Mouse (Mus musculus) forebrain, embryonic 12.5 days (tissue): ENCODE results near the gene Nectin1. TPM values are rescaled to one million over a fixed set of nuclear protein-coding genes. Genes with fewer than 3 reads are reported as not detected.

ENCODE experiments used
- ATAC-seq: fragments of 200-750 bp; cut with Nextera tagmentation; 2 replicates; pipeline ENCODE4 v1.8.0; 2017; ENCODE audit warnings: moderate TSS enrichment; ENCODE audit not compliant: low FRiP score
- H3K27ac ChIP-seq: fragments of 300-500 bp; sonication (generic); 2 replicates; pipeline ENCODE4 v1.5.1; 2016; ENCODE audit warnings: mild to moderate bottlenecking
- H3K27me3 ChIP-seq: fragments of 300-500 bp; sonication (generic); 2 replicates; pipeline ENCODE4 v1.6.1; 2016; ENCODE audit warnings: mild to moderate bottlenecking
- H3K36me3 ChIP-seq: fragments of 300-500 bp; sonication (generic); replicated peaks from 2 replicates; pipeline ENCODE4 v1.6.1; 2016; ENCODE audit warnings: mild to moderate bottlenecking
- H3K4me1 ChIP-seq: fragments of 300-500 bp; sonication (generic); 2 replicates; pipeline ENCODE4 v1.6.1; 2016
- H3K4me2 ChIP-seq: fragments of 300-500 bp; sonication (generic); 2 replicates; pipeline ENCODE4 v1.6.1; 2016; ENCODE audit warnings: mild to moderate bottlenecking, moderate library complexity
- H3K4me3 ChIP-seq: fragments of 300-500 bp; sonication (generic); replicated peaks from 2 replicates; pipeline ENCODE4 v1.5.1; 2016; ENCODE audit warnings: mild to moderate bottlenecking
- H3K9ac ChIP-seq: fragments of 300-500 bp; sonication (generic); 2 replicates; pipeline ENCODE4 v1.6.1; 2016; ENCODE audit warnings: mild to moderate bottlenecking
- H3K9me3 ChIP-seq: fragments of 300-500 bp; sonication (generic); 2 replicates; pipeline ENCODE4 v1.6.1; 2016
- WGBS: fragments of 180-500 bp; shearing (Covaris S2); methylation state at CpG from one replicate; pipeline ENCODE4 v1.1.7; 2016; 5-methylcytosine and 5-hydroxymethylcytosine counted together
- polyA plus RNA-seq: library from polyadenylated mRNA; unstranded; fragments of >200 nt; fragmentation: Nextera tagmentation; extraction: Ambion mirVana; gene quantifications from 2 replicates; pipeline ENCODE4 v1.2.1, GENCODE M21; 2016

Gene Nectin1
- polyA plus RNA-seq, 1 experiment from 2014 or later = 11.4 TPM

- peak overlapping the region; percentile 98 for H3K27ac ChIP-seq
- no peaks in the 10 kb centered on the region for H3K36me3 ChIP-seq
- peak overlapping the region; percentile 88 for H3K4me2 ChIP-seq
- H3K9ac ChIP-seq = peak overlapping the region; percentile 98
- WGBS = under 1% methylated on average over 27 of the region's 27 CpGs
- H3K27me3 ChIP-seq = peaks cover 10% of the 10 kb centered on the region
- no peaks in the 10 kb centered on the region for H3K9me3 ChIP-seq
- H3K4me1 ChIP-seq = peaks cover 54% of the 10 kb centered on the region
- H3K4me3 ChIP-seq = peak overlapping the region; percentile 90
- no peak for ATAC-seq
Observed at GRCm38 (mm10) chr9:43742902-43743646, 710 bp upstream of the Nectin1 start.

DNA sequence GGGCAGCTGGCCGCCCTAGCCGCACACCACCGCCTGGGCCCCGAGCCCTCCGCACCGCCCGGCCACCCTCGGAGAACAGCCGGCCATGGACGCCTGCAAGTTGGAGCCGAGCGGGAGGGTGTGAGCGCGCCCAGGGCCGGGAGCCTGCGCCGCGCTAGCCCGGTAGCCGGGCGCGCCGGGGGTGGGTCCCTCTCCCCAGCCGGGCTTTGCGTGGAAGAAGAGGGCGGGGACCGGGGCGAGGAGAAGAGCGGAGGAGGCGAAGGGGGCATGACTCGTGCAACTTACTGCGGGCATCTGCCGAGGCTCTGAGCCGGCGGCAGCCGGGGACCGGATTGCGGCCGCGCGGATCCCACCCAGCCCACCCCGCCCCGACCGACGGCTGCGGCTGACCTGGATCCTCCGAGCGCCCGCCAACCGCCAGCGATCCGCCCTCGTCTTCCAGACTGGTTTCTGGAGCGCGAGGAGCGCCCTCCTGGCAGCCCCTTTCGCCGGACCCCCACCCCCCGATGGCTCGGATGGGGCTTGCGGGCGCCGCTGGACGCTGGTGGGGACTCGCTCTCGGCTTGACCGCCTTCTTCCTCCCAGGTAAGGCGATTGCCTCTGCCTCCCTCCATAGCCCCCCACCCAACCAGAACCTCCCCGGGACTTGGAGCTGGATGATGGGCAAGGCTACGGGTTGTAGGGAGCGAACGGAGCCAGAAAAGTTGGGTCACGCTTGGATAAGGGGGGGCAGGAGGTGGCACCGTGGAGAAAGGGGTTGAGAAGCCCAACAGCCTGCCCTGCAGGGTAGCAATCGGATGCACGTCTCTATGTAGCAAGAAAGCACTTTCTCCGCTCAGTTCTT is 576 bp downstream of the Nectin1 start:
- Histone ChIP-seq H3K4me2 (peak overlapping the region; percentile 88), H3K27ac (peak overlapping the region; percentile 98), H3K36me3 (no peaks in the 10 kb centered on the region), H3K27me3 (peaks cover 10% of the 10 kb centered on the region), H3K4me3 (peak overlapping the region; percentile 90), H3K4me1 (peaks cover 53% of the 10 kb centered on the region), H3K9me3 (no peaks in the 10 kb centered on the region), H3K9ac (peak overlapping the region; percentile 98)
- under 1% methylated on average over 70 of the region's 77 CpGs for WGBS
- peak; percentile 67 for ATAC-seq

DNA sequence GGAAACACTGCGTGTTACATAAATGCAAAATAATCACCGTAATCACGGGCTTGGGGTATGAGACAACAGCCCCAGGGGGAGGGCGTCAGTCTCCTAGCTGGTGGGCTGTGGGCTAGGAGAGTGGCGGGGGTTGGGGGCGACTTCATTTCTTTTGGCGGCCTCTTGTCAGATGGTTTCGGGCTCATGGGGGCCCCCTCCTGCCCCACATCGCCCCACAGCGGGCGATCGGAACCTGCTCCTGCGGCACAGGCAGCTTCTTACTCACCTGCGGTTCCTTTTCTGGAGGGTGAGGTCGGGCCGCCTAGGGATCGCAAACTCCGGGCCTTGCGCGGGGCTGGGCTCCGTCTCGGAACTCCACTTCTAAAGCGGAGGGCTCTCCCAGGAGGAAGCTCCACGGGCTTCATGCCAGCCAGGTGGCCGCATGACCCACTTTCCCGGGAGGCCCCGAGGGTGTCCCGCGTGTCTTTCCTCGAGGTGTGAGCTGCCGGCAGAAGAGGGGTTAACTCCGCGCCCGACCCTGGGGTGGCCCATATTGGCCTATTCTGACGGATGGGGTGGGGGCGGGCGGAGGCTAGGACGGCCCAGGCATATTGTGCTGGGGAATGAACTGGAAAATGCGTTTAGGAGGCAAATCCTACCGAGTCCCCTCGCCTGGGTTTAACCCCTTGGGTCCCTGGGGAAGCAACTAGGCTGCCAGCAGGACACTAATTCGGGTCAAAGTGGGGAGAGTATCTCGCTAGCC is 1.4 kb downstream of the Nectin1 start:
- Histone ChIP-seq H3K4me2 (peak overlapping the region; percentile 88), H3K4me3 (peak overlapping the region; percentile 90), H3K9ac (peak overlapping the region; percentile 98), H3K27me3 (peaks cover 10% of the 10 kb centered on the region), H3K36me3 (no peaks in the 10 kb centered on the region), H3K27ac (peak overlapping the region; percentile 98), H3K9me3 (no peaks in the 10 kb centered on the region), H3K4me1 (peaks cover 62% of the 10 kb centered on the region)
- ATAC-seq = peak; percentile 49
- WGBS = under 1% methylated on average over 42 of the region's 43 CpGs

DNA sequence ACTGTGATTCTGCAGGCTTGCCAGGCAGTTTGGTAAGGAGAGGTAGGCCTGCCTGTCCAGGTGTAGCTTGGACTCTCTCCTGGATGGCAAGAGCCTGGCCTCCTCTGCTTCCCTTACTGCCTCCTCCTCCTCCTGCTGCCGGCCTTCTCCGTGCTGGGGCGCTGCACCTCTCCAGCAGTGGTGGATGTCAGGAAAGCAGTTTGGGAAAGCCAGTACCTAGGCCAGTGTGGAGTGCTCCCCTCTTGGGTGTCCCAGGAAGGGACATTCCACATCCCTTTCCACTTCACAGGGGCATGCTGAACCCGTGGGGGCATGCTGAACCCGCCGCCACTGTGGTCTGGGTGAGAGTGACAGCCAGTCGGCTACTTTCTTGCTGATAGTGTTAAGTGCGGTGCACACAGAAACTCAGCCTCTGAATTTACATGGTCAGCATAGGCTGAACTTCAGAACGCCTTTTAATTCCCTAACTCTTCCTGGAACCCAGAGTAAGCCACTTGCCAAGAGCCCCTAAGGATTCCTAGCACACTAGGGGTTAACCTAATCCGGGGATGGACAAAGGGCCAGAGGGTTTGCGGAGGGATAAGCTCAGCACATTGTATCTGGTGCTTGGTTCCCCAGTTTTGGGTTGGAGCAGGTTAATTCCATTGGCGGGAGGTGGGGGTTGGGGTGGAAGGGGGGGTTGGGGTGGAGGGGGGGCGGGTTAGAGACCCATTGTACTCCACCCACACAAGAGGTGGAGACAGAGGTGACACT is 2.3 kb downstream of the Nectin1 start:
- Histone ChIP-seq H3K27me3 (peaks cover 8% of the 10 kb centered on the region), H3K27ac (peak overlapping the region; percentile 98), H3K4me1 (peaks cover 71% of the 10 kb centered on the region), H3K9me3 (no peaks in the 10 kb centered on the region), H3K9ac (peak overlapping the region; percentile 98), H3K4me3 (peak overlapping the region; percentile 90), H3K36me3 (no peaks in the 10 kb centered on the region), H3K4me2 (peak overlapping the region; percentile 88)
- 1% methylated on average over 13 of the region's 13 CpGs for WGBS
- no peak for ATAC-seq

GRCm38 (mm10) chr9:43747710-43748109 is 3.9 kb downstream of the Nectin1 start:
- peaks cover 68% of the 10 kb centered on the region for H3K4me1 ChIP-seq
- peak overlapping the region; percentile 98; the same call in 1 of the 2 replicates for H3K27ac ChIP-seq
- peak overlapping the region; percentile 90 for H3K4me3 ChIP-seq
- peaks cover 3% of the 10 kb centered on the region; the same call in 1 of the 2 replicates for H3K27me3 ChIP-seq
- H3K9ac ChIP-seq = peak overlapping the region; percentile 98
- 20% methylated on average over 9 of the region's 9 CpGs for WGBS
- no peaks in the 10 kb centered on the region for H3K9me3 ChIP-seq
- ATAC-seq = no peak
- 0 out of 2 replicates have a peak, but pooled peaks cover 10% of the 10 kb centered on the region for H3K36me3 ChIP-seq
- H3K4me2 ChIP-seq = peak overlapping the region; percentile 88

- no peak overlapping the region for H3K27ac ChIP-seq
- no peak overlapping the region for H3K9ac ChIP-seq
- peak overlapping the region; percentile 88; the same call in 1 of the 2 replicates for H3K4me2 ChIP-seq
Observed at GRCm38 (mm10) chr9:43748519-43748918, 4.7 kb downstream of the Nectin1 start.

GRCm38 (mm10) chr9:43750053-43750452 is 6.3 kb downstream of the Nectin1 start:
- no peak overlapping the region for H3K4me3 ChIP-seq
- no peak overlapping the region for H3K9ac ChIP-seq
- peak; percentile 34; the same call in 1 of the 2 replicates for ATAC-seq
- H3K4me1 ChIP-seq = peaks cover 78% of the 10 kb centered on the region
- peak overlapping the region; percentile 53; the same call in 1 of the 2 replicates for H3K27ac ChIP-seq
- peaks cover 3% of the 10 kb centered on the region; the same call in 1 of the 2 replicates for H3K27me3 ChIP-seq
- 0 out of 2 replicates have a peak, but pooled peaks cover 10% of the 10 kb centered on the region for H3K36me3 ChIP-seq
- 68% methylated on average over 9 of the region's 9 CpGs for WGBS
- no peaks in the 10 kb centered on the region for H3K9me3 ChIP-seq
- H3K4me2 ChIP-seq = no peak overlapping the region

More at GRCm38 (mm10) chr9:43748519-43748918, 4.7 kb downstream of the Nectin1 start:
- Histone ChIP-seq H3K27me3 (peaks cover 3% of the 10 kb centered on the region; the same call in 1 of the 2 replicates), H3K36me3 (0 out of 2 replicates have a peak, but pooled peaks cover 10% of the 10 kb centered on the region), H3K4me1 (peaks cover 63% of the 10 kb centered on the region), H3K4me3 (no peak overlapping the region), H3K9me3 (no peaks in the 10 kb centered on the region)
- 81% methylated on average over 5 of the region's 5 CpGs for WGBS
- no peak for ATAC-seq

GRCm38 (mm10) chr9:43751111-43751510 is 7.3 kb downstream of the Nectin1 start:
- ATAC-seq = no peak
- Histone ChIP-seq H3K4me2 (no peak overlapping the region), H3K9ac (no peak overlapping the region), H3K4me1 (peaks cover 81% of the 10 kb centered on the region), H3K27ac (no peak overlapping the region), H3K4me3 (no peak overlapping the region), H3K36me3 (0 out of 2 replicates have a peak, but pooled peaks cover 10% of the 10 kb centered on the region), H3K9me3 (no peaks in the 10 kb centered on the region), H3K27me3 (peaks cover 3% of the 10 kb centered on the region; the same call in 1 of the 2 replicates)
- WGBS = 58% methylated on average over 8 of the region's 8 CpGs

- H3K27me3 ChIP-seq = no peaks in the 10 kb centered on the region
- no peak for ATAC-seq
- 0 out of 2 replicates have a peak, but pooled peaks cover 10% of the 10 kb centered on the region for H3K36me3 ChIP-seq
- no peak overlapping the region for H3K4me3 ChIP-seq
- no peak overlapping the region for H3K4me2 ChIP-seq
- WGBS = 81% methylated on average over 6 of the region's 6 CpGs
- H3K9me3 ChIP-seq = no peaks in the 10 kb centered on the region
- H3K9ac ChIP-seq = no peak overlapping the region
- H3K4me1 ChIP-seq = peaks cover 81% of the 10 kb centered on the region
- H3K27ac ChIP-seq = no peak overlapping the region
Observed at GRCm38 (mm10) chr9:43753481-43753880, 9.7 kb downstream of the Nectin1 start.

DNA sequence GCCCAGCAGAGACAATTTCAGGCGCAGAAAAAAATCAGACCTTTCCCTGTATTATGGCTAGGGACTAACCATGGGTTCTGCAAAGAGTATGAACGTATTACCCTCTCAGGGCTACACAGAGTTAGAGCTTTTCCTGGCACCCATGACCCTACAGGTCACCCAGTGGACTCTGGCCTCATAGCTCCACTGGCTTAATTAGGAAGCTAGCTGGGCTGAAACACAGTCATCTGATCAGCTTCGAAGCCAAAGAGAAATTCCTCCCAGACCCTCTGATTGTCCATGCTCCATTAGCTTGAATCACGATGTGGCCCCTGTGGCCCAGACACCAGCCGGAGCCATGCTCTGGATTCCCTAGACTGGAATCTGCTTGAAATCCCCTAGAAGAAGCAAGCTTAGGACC is 10.3 kb downstream of the Nectin1 start:
- Histone ChIP-seq H3K9me3 (no peaks in the 10 kb centered on the region), H3K9ac (no peak overlapping the region), H3K27me3 (no peaks in the 10 kb centered on the region), H3K36me3 (0 out of 2 replicates have a peak, but pooled peaks cover 10% of the 10 kb centered on the region), H3K4me1 (peaks cover 81% of the 10 kb centered on the region), H3K4me3 (no peak overlapping the region), H3K27ac (peak overlapping the region; percentile 36; the same call in 1 of the 2 replicates), H3K4me2 (no peak overlapping the region)
- no peak for ATAC-seq
- 63% methylated on average over 5 of the region's 5 CpGs for WGBS

GRCm38 (mm10) chr9:43754768-43755197 is 11.0 kb downstream of the Nectin1 start:
- Histone ChIP-seq H3K9ac (no peak overlapping the region; the same call in 1 of the 2 replicates), H3K4me1 (peaks cover 82% of the 10 kb centered on the region), H3K4me2 (no peak overlapping the region), H3K27me3 (no peaks in the 10 kb centered on the region), H3K36me3 (0 out of 2 replicates have a peak, but pooled peaks cover 10% of the 10 kb centered on the region), H3K4me3 (no peak overlapping the region), H3K9me3 (no peaks in the 10 kb centered on the region), H3K27ac (0 out of 2 replicates have a peak overlapping the region, but pooled peaks have one; percentile 36)
- WGBS = 65% methylated on average over 9 of the region's 9 CpGs
- no peak for ATAC-seq
